ENCODE assay signal across 23 mouse cellular contexts in the genomic region with DNA sequence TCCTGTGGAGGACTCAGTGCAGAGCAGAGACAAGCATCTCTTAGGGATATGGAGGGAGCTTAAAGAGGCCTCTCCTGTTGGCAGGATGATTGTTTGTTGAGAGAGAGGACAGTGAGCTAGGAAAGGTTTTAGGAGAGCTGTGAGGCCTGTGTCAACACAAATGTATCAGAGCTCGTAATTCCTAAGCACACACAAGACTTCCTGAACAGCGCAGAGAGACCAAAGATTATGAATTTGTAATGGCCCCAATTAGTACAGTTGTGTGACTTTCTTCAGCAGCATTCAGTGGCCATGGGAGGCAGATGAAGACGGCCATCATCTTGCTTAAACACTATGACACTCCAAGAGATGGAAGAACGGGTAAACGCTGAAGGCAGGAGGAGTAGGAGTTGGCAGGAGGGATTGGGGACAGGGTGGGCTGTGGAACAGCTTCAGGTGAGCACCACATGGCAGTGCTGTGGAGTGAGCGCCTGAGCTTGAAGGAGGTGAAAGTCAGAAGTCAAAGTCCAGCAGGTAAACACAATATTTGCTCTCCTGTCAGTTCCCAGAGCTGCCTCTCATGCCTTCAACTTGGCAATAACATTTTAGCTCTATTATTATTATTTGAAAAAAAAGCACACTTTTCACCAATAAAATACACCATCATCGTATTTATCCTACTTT.
"Had no signal": no experiment of that assay in that cellular context is flagged by ENCODE, and none has a peak within 500 bp of the region (broad histone marks: within the 10 kb centered on the region; RNA-seq: fewer than 3 reads in every experiment).

No protein-coding gene starts in this region.

- H3K27me3 ChIP-seq: kidney, embryonic 15.5 days; limb, embryonic 13.5 days; midbrain, embryonic 12.5 days; neural tube, embryonic 13.5 days had no signal

- H3K4me1 ChIP-seq: kidney, embryonic 15.5 days; limb, embryonic 13.5 days; midbrain, embryonic 12.5 days; neural tube, embryonic 13.5 days had no signal

- H3K9ac ChIP-seq: kidney, embryonic 15.5 days; limb, embryonic 13.5 days; liver, embryonic 15.5 days; midbrain, embryonic 12.5 days; neural tube, embryonic 13.5 days had no signal

- H3K27ac ChIP-seq: kidney, embryonic 15.5 days; layer of hippocampus, adult 2 months; limb, embryonic 13.5 days; liver, embryonic 15.5 days; midbrain, embryonic 12.5 days; neural tube, embryonic 13.5 days had no signal

- H3K4me2 ChIP-seq: kidney, embryonic 15.5 days; limb, embryonic 13.5 days; liver, embryonic 15.5 days; midbrain, embryonic 12.5 days; neural tube, embryonic 13.5 days had no signal

- H3K9me3 ChIP-seq: kidney, embryonic 15.5 days; limb, embryonic 13.5 days; liver, embryonic 15.5 days; midbrain, embryonic 12.5 days; neural tube, embryonic 13.5 days had no signal

- ATAC-seq: hindbrain, embryonic 16.5 days; midbrain, embryonic 16.5 days had no signal

- H3K36me3 ChIP-seq: kidney, embryonic 15.5 days; limb, embryonic 13.5 days; liver, embryonic 15.5 days; midbrain, embryonic 12.5 days; neural tube, embryonic 13.5 days had no signal

- H3K4me3 ChIP-seq: kidney, embryonic 15.5 days; layer of hippocampus, adult 2 months; limb, embryonic 13.5 days; liver, embryonic 15.5 days; midbrain, embryonic 12.5 days; myocyte; neural tube, embryonic 13.5 days had no signal

- DNase-seq: kidney, adult 11 months; kidney, adult 8-10 months; kidney, postnatal 10 days; kidney, postnatal 36 days; layer of hippocampus, adult 9-11 months; left cerebral cortex, postnatal 4 days; liver; lung, adult 2 months; lung, postnatal 14 days; lung, postnatal 4 days; right cerebral cortex, postnatal 4 days; thymus, adult 18-20 months; thymus, postnatal 14 days; thymus, postnatal 4 days had no signal
